Mouse (Mus musculus) ES-Bruce4 (cell line): ENCODE results near the gene Foxl1.

Experiments used
- EP300 ChIP-seq: IDR thresholded peaks from 2 replicates; pipeline ENCODE4 v1.6.1; 2011; ENCODE audit warnings: low read depth, low read length; ENCODE audit not compliant: insufficient read depth
- POLR2A ChIP-seq: IDR thresholded peaks from one replicate; pipeline ENCODE4 v1.8.1; 2011; ENCODE audit warnings: low read length; ENCODE audit not compliant: insufficient read depth

GRCm38 (mm10) chr8:121083093-121083935, 44.4 kb upstream of the Foxl1 start:
- TF ChIP-seq EP300 (no peak), POLR2A (no peak)
